Mouse (Mus musculus): ENCODE data around the gene Cltrn. TPM values are rescaled to one million over a fixed set of nuclear protein-coding genes. Genes with fewer than 3 reads are reported as not detected.

Cltrn gene
- polyA plus RNA-seq (2015; fragmentation: Nextera tagmentation; extraction: Ambion mirVana) = 504 and 550 TPM in 2 replicates

DNA sequence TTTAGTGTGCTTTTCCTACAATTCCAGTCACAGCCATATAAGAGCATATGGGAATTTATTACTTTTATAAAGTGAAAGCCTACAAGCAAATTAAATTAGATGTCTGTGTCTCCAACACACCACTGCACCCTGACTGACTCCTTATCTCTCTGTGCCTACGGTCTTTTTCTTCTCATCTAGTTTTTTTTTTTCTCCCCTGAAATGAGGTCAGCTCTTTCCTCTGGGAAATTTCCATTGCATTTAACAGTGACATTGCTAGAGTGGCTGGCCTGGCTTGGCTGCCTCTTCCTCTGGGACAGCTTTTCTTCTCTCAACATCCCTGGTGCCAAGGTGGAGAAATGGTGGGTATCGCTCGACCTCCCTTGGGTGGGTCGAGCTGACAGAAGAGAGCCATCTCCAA lies at the start of gene Cltrn:
Cltrn (plus strand) TSS at position 249 of the 400 bp plus-strand sequence.
- no peak for DNase-seq (ENCODE audit: low spot score)
- Histone ChIP-seq H3K9me3 (replicated peaks; ENCODE audit: low read length) (no peaks in the 10 kb centered on the region), H3K4me1 (replicated peaks; ENCODE audit: insufficient read depth, low read length) (no peaks in the 10 kb centered on the region), H3K27ac (no peak within 1 kb of the TSS), H3K4me2 (ENCODE audit: low read length) (no peak within 1 kb of the TSS), H3K27me3 (ENCODE audit: insufficient read depth, low read length) (no peaks in the 10 kb centered on the region), H3K36me3 (ENCODE audit: insufficient read depth, low read length) (no peaks in the 10 kb centered on the region), H3K4me3 (replicated peaks; ENCODE audit: low read depth, low read length) (no peak within 1 kb of the TSS), H3K9ac (ENCODE audit: low read depth, low read length) (no peak within 1 kb of the TSS)
- ATAC-seq (replicated peaks; ENCODE audit: low FRiP score, low read depth) = no peak
- TF ChIP-seq CTCF (IDR thresholded peaks at IDR 0.05; ENCODE audit: low read depth) = no peak
- 80% methylated on average over 4 of the region's 4 CpGs for WGBS

DNA sequence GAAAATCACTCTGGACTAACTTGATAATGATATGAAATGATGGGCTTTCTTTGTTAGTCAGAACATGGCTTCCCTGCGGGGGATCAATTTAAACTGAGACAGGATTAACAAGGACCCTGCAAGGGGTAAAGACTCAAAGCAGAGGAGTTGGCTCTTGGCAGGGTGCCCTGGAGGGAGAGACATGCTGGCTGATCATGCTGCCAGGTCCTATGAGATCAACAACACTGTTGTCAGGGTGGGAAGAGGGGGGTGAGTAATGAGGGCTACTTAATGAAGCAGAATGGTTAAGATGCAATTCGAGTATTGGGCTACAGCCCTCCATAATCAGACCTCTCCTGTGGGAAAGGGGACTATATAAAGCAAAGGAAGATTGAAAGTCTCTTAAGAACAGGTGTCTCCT lies 49.7 kb upstream of the Cltrn start:
- no peak for TF ChIP-seq CTCF (IDR thresholded peaks at IDR 0.05; ENCODE audit: low read depth)
- WGBS = 66% methylated on average over 2 of the region's 2 CpGs
- H3K4me3 ChIP-seq (replicated peaks; ENCODE audit: low read depth, low read length) = no peak overlapping the region
- H3K4me2 ChIP-seq (ENCODE audit: low read length) = no peak overlapping the region
- no peak overlapping the region for H3K27ac ChIP-seq
- DNase-seq (ENCODE audit: low spot score) (no peak), ATAC-seq (replicated peaks; ENCODE audit: low FRiP score, low read depth) (no peak)
- no peaks in the 10 kb centered on the region for H3K36me3 ChIP-seq (ENCODE audit: insufficient read depth, low read length)
- H3K4me1 ChIP-seq (replicated peaks; ENCODE audit: insufficient read depth, low read length) = no peaks in the 10 kb centered on the region
- no peak overlapping the region for H3K9ac ChIP-seq (ENCODE audit: low read depth, low read length)
- no peaks in the 10 kb centered on the region for H3K9me3 ChIP-seq (replicated peaks; ENCODE audit: low read length)
- H3K27me3 ChIP-seq (ENCODE audit: insufficient read depth, low read length) = no peaks in the 10 kb centered on the region

DNA sequence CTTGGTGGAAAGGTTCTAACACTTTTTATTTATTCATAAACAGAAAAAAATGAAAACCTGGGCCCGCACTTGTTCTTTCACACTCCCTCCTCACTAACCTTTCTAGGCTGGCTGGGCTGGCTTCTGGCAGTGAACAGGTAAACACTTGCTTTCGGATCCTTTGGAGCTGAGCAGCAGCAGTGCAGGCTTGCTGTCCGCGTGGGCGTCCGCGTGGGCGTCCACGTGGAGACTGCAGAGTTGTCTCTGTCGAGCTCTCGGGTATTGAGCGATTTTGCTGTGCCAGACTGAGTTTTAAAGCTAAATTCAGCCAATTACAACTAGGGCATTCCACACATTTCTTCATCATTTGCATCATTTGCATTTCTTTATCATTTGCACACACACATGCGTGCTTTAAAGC lies 46.6 kb upstream of the Cltrn start:
- H3K27ac ChIP-seq = no peak overlapping the region
- 62% methylated on average over 13 of the region's 13 CpGs for WGBS
- H3K27me3 ChIP-seq (ENCODE audit: insufficient read depth, low read length) = no peaks in the 10 kb centered on the region
- H3K36me3 ChIP-seq (ENCODE audit: insufficient read depth, low read length) = no peaks in the 10 kb centered on the region
- DNase-seq (ENCODE audit: low spot score) = no peak
- no peaks in the 10 kb centered on the region for H3K9me3 ChIP-seq (replicated peaks; ENCODE audit: low read length)
- TF ChIP-seq CTCF (IDR thresholded peaks at IDR 0.05; ENCODE audit: low read depth) = no peak
- no peak for ATAC-seq (replicated peaks; ENCODE audit: low FRiP score, low read depth)
- H3K9ac ChIP-seq (ENCODE audit: low read depth, low read length) = no peak overlapping the region
- H3K4me1 ChIP-seq (replicated peaks; ENCODE audit: insufficient read depth, low read length) = no peaks in the 10 kb centered on the region
- no peak overlapping the region for H3K4me2 ChIP-seq (ENCODE audit: low read length)
- no peak overlapping the region for H3K4me3 ChIP-seq (replicated peaks; ENCODE audit: low read depth, low read length)

GRCm38 (mm10) chrX:164046736-164047135 lies 41.9 kb upstream of the Cltrn start:
- Histone ChIP-seq H3K4me2 (ENCODE audit: low read length) (no peak overlapping the region), H3K27me3 (ENCODE audit: insufficient read depth, low read length) (no peaks in the 10 kb centered on the region), H3K4me1 (replicated peaks; ENCODE audit: insufficient read depth, low read length) (no peaks in the 10 kb centered on the region), H3K9me3 (replicated peaks; ENCODE audit: low read length) (no peaks in the 10 kb centered on the region), H3K36me3 (ENCODE audit: insufficient read depth, low read length) (no peaks in the 10 kb centered on the region), H3K27ac (no peak overlapping the region), H3K4me3 (replicated peaks; ENCODE audit: low read depth, low read length) (no peak overlapping the region), H3K9ac (ENCODE audit: low read depth, low read length) (no peak overlapping the region)
- DNase-seq (ENCODE audit: low spot score) (no peak), ATAC-seq (replicated peaks; ENCODE audit: low FRiP score, low read depth) (no peak)
- WGBS = 57% methylated on average over 2 of the region's 2 CpGs
- no peak for TF ChIP-seq CTCF (IDR thresholded peaks at IDR 0.05; ENCODE audit: low read depth)

DNA sequence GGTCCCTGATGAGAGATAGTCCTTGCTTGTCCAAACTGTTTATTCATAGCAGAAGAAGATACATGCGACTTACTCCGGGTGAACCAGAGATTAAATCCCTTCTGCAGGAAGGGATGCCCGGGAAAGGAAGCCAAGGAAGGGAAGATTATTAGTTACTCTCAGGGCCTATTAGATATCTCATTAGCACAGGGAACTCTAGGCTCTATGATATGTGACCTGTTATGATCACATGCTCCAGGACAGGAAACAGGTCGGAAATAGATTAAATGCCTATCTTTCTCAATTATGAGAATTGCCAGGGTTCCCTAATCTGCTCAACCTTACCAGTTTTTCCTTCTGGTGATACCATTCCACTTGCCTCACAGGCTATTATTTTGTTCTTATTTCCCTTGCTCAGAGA lies 32.9 kb upstream of the Cltrn start:
- no peak for ATAC-seq (replicated peaks; ENCODE audit: low FRiP score, low read depth)
- 85% methylated on average over 4 of the region's 4 CpGs for WGBS
- no peak for DNase-seq (ENCODE audit: low spot score)
- Histone ChIP-seq H3K27me3 (ENCODE audit: insufficient read depth, low read length) (no peaks in the 10 kb centered on the region), H3K4me1 (replicated peaks; ENCODE audit: insufficient read depth, low read length) (no peaks in the 10 kb centered on the region), H3K4me2 (ENCODE audit: low read length) (no peak overlapping the region), H3K4me3 (replicated peaks; ENCODE audit: low read depth, low read length) (no peak overlapping the region), H3K9me3 (replicated peaks; ENCODE audit: low read length) (no peaks in the 10 kb centered on the region), H3K27ac (no peak overlapping the region), H3K36me3 (ENCODE audit: insufficient read depth, low read length) (no peaks in the 10 kb centered on the region), H3K9ac (ENCODE audit: low read depth, low read length) (no peak overlapping the region)
- TF ChIP-seq CTCF (IDR thresholded peaks at IDR 0.05; ENCODE audit: low read depth) = no peak

GRCm38 (mm10) chrX:164058523-164058922 lies 30.1 kb upstream of the Cltrn start:
- 81% methylated on average over 3 of the region's 3 CpGs for WGBS

GRCm38 (mm10) chrX:164059070-164059469 lies 29.6 kb upstream of the Cltrn start:
- 80% methylated on average over 4 of the region's 4 CpGs for WGBS
- H3K4me1 ChIP-seq (replicated peaks; ENCODE audit: insufficient read depth, low read length) = no peaks in the 10 kb centered on the region
- no peak overlapping the region for H3K4me3 ChIP-seq (replicated peaks; ENCODE audit: low read depth, low read length)
- H3K27ac ChIP-seq = no peak overlapping the region
- H3K9ac ChIP-seq (ENCODE audit: low read depth, low read length) = no peak overlapping the region
- no peaks in the 10 kb centered on the region for H3K36me3 ChIP-seq (ENCODE audit: insufficient read depth, low read length)
- no peaks in the 10 kb centered on the region for H3K9me3 ChIP-seq (replicated peaks; ENCODE audit: low read length)
- ATAC-seq (replicated peaks; ENCODE audit: low FRiP score, low read depth) (no peak), DNase-seq (ENCODE audit: low spot score) (no peak)
- no peaks in the 10 kb centered on the region for H3K27me3 ChIP-seq (ENCODE audit: insufficient read depth, low read length)
- no peak for TF ChIP-seq CTCF (IDR thresholded peaks at IDR 0.05; ENCODE audit: low read depth)
- H3K4me2 ChIP-seq (ENCODE audit: low read length) = no peak overlapping the region

More at GRCm38 (mm10) chrX:164058523-164058922, 30.1 kb upstream of the Cltrn start:
- Histone ChIP-seq H3K9ac (ENCODE audit: low read depth, low read length) (no peak overlapping the region), H3K4me1 (replicated peaks; ENCODE audit: insufficient read depth, low read length) (no peaks in the 10 kb centered on the region), H3K4me2 (ENCODE audit: low read length) (no peak overlapping the region), H3K27ac (no peak overlapping the region), H3K9me3 (replicated peaks; ENCODE audit: low read length) (no peaks in the 10 kb centered on the region), H3K4me3 (replicated peaks; ENCODE audit: low read depth, low read length) (no peak overlapping the region), H3K36me3 (ENCODE audit: insufficient read depth, low read length) (no peaks in the 10 kb centered on the region), H3K27me3 (ENCODE audit: insufficient read depth, low read length) (no peaks in the 10 kb centered on the region)
- no peak for TF ChIP-seq CTCF (IDR thresholded peaks at IDR 0.05; ENCODE audit: low read depth)
- ATAC-seq (replicated peaks; ENCODE audit: low FRiP score, low read depth) (no peak), DNase-seq (ENCODE audit: low spot score) (no peak)

Measured in kidney, postnatal 0 days (tissue).